Mouse (Mus musculus) spleen, postnatal 4 days (tissue): ENCODE measurements around the gene Prkg1.

Experiments
- DNase-seq, 2 experiments: peaks; one replicate each; pipeline ENCODE4 v3.0.0; 2022; ENCODE audit warnings: low spot score in 2 of 2

The Prkg1 gene

DNA sequence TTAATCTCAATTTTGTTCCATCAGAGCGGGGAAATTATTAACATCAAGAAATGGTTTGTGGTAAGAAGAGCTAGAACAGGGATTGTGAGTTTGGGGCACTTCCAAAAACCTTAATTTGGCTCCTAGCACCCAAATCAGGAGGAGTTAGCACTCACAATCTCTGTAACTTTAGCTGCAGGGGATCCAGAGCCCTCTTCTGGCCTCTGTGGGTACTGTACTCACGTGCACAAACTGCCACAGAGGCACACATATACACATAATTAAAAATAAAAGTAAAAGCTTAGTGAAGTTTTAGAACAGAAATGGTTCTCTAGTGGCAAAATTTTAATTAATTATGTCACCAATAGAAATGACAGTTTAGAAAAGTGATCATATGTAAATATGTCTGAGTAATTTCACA, 614.9 kb downstream of the Prkg1 start:
- DNase-seq = no peak

DNA sequence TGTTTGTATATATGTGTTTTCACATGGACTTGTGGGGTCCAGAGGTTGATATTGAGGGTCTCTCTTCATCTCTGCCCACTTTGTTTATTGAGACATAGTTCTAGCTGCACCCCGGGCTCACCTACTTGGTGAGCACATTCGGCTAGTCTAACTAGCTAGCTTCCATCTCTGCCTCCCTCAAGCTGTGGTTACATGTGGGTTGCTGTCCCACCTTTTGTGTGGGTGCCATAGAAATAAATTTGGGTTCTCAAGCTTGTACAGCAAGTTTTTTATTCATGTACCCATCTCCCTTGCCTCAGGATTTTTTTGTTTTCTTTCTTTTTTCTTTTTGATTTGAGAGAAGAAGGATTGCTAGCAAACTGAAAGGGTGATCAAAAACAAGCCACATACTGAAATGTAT, 617.4 kb downstream of the Prkg1 start:
- no peak for DNase-seq

DNA sequence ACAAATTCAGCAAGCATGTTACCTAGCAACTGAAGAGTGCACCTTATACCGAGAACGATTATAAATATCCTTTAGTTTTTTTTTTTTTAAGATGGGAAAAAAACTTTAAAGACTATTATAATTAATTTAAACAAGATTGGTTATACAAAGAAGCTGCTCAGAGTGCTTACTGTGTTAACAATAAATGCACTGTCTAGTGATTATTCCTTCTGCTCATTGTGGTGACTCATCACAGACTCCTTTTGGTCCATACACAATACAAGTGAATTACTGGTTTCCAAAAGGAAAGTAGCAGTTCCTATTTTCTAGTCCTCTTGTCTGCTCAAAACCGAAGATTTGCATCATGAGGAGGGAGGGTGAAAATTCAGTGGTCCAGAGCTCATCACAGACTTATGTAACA, 618.7 kb downstream of the Prkg1 start:
- no peak for DNase-seq

DNA sequence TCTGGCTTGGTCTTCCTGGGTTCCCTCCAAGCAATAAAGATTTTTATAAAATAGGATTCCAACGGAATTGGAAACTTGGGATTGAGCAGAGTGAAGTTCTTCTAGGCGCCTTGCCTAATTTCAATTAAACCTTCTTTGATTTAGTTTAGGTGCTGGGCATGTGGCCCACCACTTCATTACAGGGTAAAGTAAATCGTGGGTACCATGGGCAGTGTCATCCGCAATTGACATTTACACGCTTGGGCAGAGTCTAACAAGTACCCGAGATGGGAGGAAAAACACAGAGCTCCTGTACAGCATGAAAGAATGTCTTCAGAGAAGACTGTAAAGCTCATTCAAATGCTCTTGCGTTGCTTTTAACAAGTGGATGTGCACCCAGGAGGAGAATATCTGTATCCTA, 622.9 kb downstream of the Prkg1 start:
- no peak for DNase-seq

DNA sequence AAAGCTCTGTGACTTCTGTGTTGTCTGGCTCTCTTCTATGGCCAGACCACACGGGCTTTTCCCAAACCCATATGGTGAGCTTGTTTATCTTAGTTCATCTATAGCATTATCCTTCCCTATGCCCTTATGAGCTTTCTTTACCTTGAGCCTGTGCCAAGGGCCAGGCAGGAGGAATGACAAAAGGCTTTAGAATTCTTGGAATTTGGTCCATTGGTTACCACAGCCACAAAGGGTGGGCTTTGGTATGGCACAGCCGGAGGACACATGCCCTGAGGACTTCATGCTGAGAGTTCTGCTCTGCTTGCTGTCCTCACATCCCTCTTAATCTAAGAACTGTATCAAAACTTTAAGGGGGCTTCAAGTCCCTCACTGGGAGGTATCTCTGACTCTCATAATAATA, 628.5 kb downstream of the Prkg1 start:
- no peak for DNase-seq

DNA sequence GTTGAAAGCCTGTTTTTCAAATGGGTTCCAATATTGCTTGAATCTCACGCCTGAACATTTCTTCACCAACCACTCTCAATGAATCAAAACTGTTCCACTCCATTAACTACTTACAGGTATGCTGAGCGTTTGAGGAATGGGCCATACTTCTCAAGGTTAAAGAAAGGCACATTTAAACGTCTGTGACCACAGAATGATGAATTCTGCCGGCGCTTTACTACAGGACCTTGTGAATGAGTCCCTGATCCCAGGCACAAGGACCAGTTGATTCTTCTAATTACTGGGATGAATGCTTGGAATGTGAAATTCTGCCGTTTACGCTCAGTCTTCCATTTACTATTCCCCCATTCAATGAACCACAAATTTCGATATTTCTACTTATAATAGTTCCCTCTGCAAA, 632.2 kb downstream of the Prkg1 start:
- no peak for DNase-seq

DNA sequence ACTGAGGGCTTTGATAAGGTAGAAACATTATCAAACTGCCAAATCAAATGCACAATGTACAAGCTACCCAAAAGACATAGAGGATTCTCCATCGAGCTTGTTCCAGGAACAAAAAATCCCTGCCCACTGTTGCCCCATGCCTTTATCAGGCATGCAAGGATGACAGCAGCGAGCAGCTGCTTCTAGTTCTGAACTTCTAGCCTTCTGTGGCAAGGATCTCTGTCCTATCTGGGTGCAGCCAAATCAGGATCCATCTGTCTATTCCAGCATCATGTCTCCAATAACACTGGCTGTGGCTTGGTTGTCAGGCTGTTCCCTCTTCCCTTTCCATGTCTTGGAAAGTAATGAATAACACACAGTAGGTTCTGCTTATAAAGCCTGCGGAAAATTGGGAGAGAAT, 640.2 kb downstream of the Prkg1 start:
- no peak for DNase-seq

DNA sequence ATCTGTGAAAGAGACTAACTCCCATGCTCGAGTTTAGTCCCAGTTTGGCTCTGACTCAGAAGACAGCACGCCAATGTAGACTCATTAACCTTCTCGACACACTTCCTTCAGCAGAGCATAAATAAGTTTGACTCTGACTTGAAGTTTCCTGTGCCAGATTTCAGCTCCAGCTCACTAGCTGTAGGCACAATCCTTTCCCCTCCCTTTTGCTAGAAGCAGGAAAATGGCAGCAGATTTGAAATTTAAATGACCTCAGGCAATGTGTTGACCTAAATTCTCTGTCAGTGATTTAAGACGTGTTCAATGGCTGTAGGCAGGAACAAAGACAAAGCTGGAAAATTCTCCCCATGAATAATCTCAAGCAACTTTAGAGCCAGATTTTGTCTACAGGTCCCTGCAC, 650.1 kb downstream of the Prkg1 start:
- DNase-seq = no peak

DNA sequence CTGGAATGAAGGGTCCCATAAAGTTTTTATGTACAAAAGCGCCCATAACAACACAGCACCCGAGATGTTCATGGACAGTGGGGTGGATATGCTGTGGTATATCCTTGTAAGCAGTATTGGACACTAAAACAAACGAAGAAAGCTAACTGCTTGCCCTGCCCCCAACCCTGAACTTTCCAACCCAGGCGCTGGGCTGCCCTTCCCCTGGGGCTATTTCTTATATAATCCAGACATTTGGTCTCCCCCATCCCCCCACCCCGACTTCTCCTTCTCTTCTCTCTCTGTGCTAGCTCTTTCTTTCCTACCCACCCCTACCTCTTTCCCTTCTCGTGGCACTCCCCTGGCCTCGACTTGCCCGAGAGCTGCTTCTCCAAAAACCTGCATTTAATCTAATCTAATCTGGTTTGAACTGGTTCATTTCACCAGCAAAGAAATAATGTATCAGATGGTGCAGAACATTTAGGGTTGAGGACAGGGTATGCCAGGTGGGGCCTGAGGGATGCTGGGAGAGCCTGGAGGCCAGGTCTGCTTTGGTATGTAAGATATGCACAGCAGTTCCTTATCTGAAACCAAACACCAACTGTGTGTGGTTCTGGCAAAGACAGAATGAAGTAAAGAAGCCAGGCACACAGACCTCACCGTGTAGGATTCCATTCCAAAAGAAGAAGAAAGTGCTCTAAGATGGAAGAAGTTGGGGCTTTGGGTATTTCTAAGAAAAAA, 657.8 kb downstream of the Prkg1 start:
- no peak for DNase-seq

DNA sequence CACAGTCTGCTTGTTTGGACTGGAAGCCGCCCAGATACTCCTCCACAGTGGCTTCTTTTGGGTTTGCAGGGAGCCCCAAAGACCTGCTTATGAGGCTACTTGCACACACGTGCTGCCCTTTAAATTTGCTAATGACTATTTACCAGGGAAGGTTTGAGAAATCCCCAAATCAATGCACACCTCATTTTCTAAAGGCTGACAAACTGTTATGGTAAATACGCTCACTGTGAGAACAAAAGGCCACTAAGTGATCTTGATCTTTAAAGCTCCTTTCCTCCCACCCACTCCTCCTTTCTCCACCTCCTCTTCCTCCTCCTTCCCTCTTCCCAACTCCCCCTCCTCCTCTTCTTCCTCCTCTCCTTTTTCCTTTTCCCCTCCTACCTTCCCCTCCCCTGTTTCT, 658.8 kb downstream of the Prkg1 start:
- DNase-seq = no peak

DNA sequence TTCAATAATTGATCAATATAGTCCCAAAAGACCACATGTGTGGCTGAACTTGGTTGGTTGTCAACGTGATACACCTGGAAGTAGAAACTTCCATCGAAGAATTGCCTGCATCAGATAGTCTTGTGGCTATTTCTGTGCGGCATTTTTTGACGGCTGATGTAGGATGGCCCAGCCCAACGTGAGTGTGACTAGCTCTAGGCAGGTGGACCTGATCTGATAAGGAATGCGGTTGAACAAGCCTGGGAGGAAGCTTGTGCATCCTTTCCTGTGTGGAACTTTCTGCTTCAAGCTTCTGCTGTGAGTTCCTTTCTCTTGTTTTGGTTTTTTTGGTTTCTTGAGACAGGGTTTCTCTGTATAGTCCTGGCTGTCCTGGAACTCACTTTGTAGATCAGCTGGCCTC, 660.1 kb downstream of the Prkg1 start:
- DNase-seq = no peak

DNA sequence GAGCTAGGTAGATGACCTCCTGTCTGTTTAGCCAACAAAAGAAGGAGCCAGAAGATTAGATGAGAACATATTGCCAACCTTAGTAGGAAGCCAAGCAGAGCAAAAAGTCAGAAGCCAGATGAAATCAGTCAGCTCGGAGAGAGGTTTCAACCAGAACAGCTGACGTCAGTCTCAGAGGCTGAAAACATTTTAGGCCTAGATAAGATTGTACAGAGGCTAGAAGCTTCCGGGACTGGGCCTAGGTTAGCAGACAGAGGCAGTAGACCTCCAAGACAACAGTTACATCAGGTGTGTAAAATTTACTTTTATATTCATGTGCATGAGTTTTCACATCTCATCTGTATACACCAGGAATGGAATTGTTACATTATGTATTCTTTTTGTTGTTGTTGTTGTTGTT, 665.5 kb downstream of the Prkg1 start:
- DNase-seq = no peak

DNA sequence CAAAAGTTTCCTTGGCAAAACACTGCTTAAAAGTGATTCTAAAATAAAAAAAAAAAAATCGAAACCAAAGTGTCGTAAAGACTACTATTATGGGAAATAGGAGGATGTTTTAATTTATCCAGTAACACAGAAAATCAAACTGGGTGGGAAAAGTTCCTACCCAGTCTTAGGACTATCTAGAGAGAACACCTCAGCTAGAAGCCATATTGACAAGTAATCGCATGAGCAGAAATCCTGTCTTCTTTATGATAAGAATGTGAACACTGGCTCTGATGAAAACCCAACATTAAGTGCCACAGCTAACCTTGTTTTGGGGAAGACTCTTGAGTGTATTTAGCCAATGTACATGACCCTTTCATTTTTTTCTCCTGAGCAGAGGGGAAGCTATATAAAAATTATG, 667.0 kb downstream of the Prkg1 start:
- no peak for DNase-seq

DNA sequence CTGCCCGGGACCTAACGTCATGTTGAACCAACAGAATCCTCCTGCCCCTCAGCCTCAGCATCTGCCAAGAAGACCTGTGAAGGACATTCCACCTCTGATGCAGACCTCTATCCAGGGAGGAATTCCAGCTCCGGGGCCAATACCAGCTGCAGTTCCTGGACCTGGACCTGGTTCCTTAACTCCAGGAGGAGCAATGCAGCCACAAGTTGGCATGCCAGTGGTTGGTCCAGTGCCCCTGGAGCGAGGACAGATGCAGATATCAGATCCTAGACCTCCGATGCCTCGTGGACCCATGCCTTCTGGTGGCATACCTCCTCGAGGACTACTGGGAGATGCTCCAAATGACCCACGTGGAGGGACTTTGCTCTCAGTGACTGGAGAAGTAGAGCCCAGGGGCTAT, 681.1 kb downstream of the Prkg1 start:
- DNase-seq = peak in 1 of 2 experiments; percentile 61

DNA sequence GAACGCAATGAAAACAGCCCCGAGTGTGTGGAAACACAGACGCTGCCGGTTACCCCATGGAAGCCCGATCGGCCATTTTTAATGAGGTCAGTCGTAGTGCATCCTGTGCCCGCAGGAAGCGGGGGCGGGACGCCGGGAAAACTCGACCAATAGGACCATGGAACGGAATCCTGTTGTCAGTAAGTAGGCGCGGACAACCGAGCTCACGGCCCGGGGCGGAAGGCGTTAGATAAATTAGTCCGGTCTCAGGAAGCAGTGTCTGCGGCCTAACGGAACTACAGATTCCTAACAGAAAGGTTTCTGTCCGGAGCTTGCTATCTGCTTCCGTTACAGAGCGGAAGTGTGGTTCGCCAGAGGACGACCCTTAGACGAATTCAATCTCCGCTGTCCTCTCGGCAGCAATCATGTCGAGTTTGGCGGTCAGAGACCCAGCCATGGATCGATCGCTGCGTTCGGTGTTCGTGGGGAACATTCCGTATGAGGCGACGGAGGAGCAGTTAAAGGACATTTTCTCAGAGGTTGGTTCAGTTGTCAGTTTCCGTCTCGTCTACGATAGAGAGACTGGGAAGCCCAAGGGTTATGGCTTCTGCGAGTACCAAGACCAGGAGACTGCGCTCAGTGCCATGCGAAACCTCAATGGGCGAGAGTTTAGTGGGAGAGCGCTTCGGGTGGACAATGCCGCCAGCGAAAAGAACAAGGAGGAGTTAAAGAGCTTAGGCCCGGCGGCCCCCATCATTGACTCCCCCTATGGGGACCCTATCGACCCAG, 682.0 kb downstream of the Prkg1 start, which contains the start of gene Cstf2t:
TSS of gene Cstf2t (plus strand) at position 176 of the 768 bp plus-strand sequence.
- peak; percentile 99 for DNase-seq

DNA sequence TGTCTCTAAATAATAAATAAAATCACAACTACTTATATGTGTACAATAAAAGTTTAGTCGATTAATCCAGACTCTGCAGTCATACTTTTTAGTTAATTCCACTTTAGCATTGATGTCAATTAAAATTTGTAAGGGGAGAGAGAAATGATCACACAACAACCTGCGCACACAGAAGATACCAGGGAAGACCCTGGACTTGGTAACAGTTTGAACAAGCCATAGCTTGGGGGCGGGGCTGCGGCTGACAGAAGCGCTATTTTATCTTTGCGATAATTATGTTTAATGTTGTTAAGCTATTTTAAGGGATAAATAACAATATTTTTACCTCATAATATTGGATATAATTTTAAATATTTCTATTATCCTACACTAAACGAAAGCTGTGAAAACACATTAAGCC, 682.6 kb downstream of the Prkg1 start:
- DNase-seq = no peak

DNA sequence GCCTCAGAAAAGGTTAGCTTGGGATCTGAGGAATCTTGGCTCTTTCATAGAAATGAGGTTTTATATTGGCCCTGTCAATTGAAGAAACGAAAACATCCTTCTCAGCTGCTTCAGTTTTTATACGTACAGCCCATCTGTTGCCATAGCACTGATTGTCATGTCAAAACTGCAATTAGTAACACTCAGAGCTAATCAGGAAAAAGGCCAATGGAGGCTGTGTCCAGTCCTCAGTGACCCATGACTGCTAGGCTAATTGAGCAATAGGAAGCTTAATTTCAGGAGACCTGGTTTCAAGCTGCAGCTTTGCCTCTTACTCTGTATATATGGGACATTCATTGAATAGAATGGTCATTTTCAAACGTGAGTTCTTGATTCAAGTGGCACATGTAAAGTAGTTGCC, 686.6 kb downstream of the Prkg1 start:
- no peak for DNase-seq

DNA sequence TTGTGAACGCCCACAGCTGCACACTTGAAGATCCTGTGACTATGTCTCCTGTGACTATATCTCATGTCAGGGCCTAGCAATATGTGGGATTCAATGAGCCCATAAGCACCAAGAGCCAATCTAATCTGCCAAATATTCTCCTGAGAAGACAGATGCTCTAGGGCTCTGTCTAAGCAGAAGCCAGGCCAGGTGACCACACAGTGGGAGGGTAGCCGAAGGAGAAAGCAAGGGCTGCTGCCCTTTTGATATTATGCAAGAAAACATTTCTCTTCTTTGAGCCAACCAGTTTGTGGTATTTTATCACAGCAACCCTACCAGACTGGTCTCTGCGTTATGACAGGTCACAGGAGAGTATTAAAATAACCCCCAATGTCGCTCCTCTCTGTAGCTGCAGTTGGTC, 688.7 kb downstream of the Prkg1 start:
- no peak for DNase-seq

DNA sequence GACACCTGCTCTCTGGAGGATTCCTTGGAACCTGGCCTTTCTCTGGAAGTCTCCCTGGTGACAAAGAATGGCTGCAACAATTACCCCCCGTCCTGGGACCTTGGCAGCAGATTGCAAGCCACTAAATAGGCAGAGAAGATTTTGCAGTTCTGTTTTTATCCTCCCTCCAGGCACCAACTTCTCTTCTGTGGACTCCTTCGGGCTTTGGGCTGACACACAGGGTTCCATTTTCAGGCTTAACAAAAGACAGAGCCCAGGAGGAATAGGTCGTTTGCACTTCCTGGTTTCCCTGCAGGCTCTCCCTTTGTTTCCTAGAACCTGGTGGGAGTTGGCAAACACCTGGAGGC, 690.1 kb downstream of the Prkg1 start:
- DNase-seq = no peak

DNA sequence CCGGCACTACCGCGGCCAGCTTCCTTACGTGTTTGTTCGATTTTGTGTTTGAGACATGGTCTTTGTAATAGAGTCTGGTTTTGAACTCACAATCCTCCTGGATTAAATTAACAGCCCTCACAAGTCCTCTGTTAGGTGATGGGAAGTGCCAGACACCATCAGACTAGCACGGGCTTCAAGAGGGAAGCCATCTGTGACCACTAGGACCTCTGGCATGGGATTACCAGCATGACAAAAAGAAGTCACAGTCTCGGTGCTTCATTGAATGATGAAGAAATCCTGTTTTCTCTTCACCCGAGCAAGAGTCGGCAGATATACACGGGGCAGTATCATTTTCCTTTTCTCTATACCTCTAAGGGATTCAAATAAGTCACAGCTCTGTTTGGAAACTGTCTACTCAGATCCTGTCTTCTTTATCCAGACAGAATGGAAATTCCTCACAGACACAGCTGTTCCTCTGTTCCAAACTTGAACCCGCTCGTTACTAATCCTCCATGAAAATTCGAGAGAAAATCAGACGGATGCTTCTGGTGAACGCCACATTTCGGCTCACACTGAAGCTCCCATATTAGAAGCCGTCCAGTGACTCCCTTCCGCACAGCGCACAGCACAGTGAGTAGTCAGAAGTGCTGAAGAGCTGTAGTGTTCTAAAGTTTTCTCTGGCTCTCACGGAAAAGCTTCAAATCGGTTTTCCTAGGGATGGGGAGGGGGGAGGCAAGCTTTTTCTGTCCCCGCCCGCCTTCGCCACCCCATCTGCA, 690.7 kb downstream of the Prkg1 start:
- no peak for DNase-seq

DNA sequence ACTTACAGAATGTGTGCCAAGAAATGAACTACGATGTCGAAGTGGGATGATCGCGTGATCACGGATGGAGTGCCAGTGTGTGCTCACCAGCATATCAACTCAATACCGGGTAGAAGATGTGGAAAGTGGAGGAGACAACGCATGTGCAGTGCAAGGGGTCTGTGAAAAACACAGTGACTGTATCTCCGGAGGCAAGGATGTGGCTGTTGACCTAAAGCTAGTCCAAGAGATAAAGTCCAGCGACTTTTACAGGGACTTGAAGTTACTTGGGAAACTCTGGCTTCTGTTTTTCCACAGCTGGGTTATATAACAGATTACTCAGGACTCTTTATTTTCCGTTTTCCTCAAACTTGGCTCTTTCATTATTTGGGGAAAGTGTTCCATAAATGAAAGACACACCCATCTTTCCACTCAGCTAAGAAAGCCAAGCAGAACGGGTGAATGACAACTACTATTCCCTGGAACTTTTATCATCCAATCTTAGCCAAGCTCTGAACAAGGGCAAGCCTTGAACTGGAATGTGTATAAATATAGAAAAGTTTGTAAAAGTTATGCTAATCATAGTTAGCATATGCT, 699.5 kb downstream of the Prkg1 start:
- no peak for DNase-seq

DNA sequence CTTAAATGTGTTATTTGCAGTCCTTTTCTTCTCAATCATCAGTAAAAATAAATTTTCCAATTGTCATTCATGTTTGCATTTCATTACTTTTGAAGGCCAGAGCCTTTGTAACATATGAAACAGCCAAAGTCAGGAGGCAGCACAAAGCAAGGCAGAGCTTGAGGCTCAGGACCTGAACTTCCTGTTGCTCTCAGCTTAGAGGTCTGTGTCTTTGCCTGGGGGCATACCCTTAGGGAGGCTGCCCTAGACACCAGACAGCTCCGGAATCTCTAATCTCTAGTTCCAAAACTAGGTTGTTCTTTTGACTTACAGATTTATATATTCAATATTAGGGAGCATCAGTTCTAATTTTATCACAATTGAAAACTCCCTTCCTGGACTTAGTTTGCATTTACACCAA, 700.1 kb downstream of the Prkg1 start:
- DNase-seq = no peak

DNA sequence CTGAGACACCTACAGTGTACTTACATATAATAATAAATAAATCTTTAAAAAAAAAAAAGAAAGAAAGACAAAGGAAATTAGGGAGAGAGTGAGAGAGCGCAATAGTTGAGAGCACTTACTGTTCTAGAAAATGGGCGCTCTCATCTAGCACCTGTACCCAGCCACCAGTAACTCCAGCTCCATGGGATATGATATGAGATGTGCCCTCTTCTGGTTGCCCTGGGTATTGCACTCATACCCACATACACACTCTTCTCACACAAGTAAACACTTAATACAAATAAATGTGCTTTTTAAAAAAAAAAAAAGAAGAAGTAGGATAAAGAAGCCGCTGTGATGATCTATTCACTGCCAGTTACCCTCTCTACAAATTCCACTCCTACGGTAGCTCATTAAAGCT, 718.2 kb downstream of the Prkg1 start:
- DNase-seq = no peak
